Mouse (Mus musculus) ES-Bruce4 (cell line): Measurements from ENCODE around the gene Calm2.

Experiments used
- EP300 ChIP-seq: IDR thresholded peaks from 2 replicates; pipeline ENCODE4 v1.6.1; 2011; ENCODE audit warnings: low read depth, low read length; ENCODE audit not compliant: insufficient read depth
- POLR2A ChIP-seq: IDR thresholded peaks from one replicate; pipeline ENCODE4 v1.8.1; 2011; ENCODE audit warnings: low read length; ENCODE audit not compliant: insufficient read depth

- TF ChIP-seq POLR2A = no peak
- no peak for TF ChIP-seq EP300
Measured at GRCm38 (mm10) chr17:87447612-87448200, 971 bp upstream of the Calm2 start.
